Mouse (Mus musculus) heart, embryonic 15.5 days (tissue): ENCODE results near the gene Arhgap29. TPM values are rescaled to one million over a fixed set of nuclear protein-coding genes. Genes with fewer than 3 reads are reported as not detected.

Experiments used
- ATAC-seq: fragments of 200-750 bp; cut with Nextera tagmentation; replicated peaks from 2 replicates; pipeline ENCODE4 v1.8.0; 2017; ENCODE audit warnings: low read depth, moderate TSS enrichment; ENCODE audit not compliant: insufficient number of reproducible peaks, insufficient read depth, low FRiP score
- H3K27ac ChIP-seq: fragments of 300-500 bp; sonication (generic); 2 replicates; pipeline ENCODE4 v1.5.1; 2015; ENCODE audit warnings: mild to moderate bottlenecking, inconsistent platforms
- H3K27me3 ChIP-seq: fragments of 300-500 bp; sonication (generic); 2 replicates; pipeline ENCODE4 v1.6.1; 2015; ENCODE audit warnings: inconsistent platforms
- H3K36me3 ChIP-seq: fragments of 300-500 bp; sonication (generic); 2 replicates; pipeline ENCODE4 v1.6.1; 2015; ENCODE audit warnings: mild to moderate bottlenecking, inconsistent platforms
- H3K4me1 ChIP-seq: fragments of 300-500 bp; sonication (generic); replicated peaks from 2 replicates; pipeline ENCODE4 v1.6.1; 2015; ENCODE audit warnings: inconsistent platforms
- H3K4me2 ChIP-seq: fragments of 300-500 bp; sonication (generic); 2 replicates; pipeline ENCODE4 v1.6.1; 2015; ENCODE audit warnings: inconsistent platforms, mild to moderate bottlenecking, moderate library complexity
- H3K4me3 ChIP-seq: fragments of 300-500 bp; sonication (generic); 2 replicates; pipeline ENCODE4 v1.5.1; 2015; ENCODE audit warnings: mild to moderate bottlenecking, inconsistent platforms
- H3K9ac ChIP-seq: fragments of 300-500 bp; sonication (generic); 2 replicates; pipeline ENCODE4 v1.6.1; 2015; ENCODE audit warnings: mild to moderate bottlenecking, inconsistent platforms
- H3K9me3 ChIP-seq: fragments of 300-500 bp; sonication (generic); replicated peaks from 2 replicates; pipeline ENCODE4 v1.6.1; 2016; ENCODE audit warnings: inconsistent platforms
- WGBS: fragments of 180-500 bp; shearing (Covaris S2); methylation state at CpG from one replicate; pipeline ENCODE4 v1.1.7; 2015; ENCODE audit warnings: mixed read lengths; 5-methylcytosine and 5-hydroxymethylcytosine counted together
- polyA plus RNA-seq: library from polyadenylated mRNA; unstranded; fragments of >200 nt; fragmentation: Nextera tagmentation; extraction: Ambion mirVana; gene quantifications from 2 replicates; pipeline ENCODE4 v1.2.1, GENCODE M21; 2015

Arhgap29 gene
- polyA plus RNA-seq, 1 experiment from 2014 or later, result 45.3 TPM

GRCm38 (mm10) chr3:122043102-122043501 is 90.8 kb downstream of the Arhgap29 start:
- Histone ChIP-seq H3K9me3 (no peaks in the 10 kb centered on the region), H3K27ac (peak overlapping the region; percentile 58), H3K9ac (no peak overlapping the region), H3K4me3 (no peak overlapping the region), H3K36me3 (no peaks in the 10 kb centered on the region), H3K4me2 (peak overlapping the region; percentile 46), H3K4me1 (peaks cover 48% of the 10 kb centered on the region), H3K27me3 (no peaks in the 10 kb centered on the region)
- no peak for ATAC-seq
- WGBS, result 7% methylated on average over 8 of the region's 8 CpGs

DNA sequence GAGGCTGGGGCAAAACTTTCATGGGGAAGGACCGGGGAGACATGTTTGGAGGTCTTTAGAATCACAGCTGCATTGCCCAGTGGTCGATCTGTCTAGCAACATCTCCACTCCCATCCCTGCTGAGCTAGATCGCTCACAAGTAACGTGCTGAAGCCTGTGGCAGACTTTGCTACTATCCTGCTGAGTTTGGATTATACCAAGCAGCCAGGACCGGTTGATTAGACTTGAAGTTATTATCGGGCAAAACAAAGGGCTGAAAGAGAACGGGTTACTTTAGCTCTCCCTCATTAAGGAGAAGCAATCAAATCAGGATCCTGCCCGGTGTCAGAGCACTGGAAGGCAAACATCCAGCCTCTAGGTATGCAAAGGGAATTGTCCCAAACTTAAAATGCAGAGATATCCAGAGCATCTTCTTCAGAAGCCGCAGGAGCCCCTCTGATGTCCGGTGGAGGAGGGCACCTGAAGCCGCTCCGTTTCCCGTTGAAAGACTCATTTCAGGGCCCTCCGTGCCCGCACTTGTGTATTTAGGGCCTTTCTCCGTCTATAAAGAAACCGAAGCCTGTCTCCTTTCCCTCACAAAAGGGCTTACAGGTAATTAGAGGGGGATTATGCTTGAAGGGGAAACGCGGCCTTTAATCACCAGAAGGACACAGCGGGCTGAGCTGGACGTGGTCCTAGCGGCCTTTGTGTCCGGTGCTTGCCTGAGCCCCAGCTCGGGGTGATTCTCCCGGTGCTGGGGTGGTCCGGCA is 91.6 kb downstream of the Arhgap29 start, which contains the start of gene Abca4:
Gene Abca4, plus strand, starts transcription at position 645 of the 749 bp plus-strand sequence.
- H3K9me3 ChIP-seq, result no peaks in the 10 kb centered on the region
- ATAC-seq, result no peak
- 0 out of 2 replicates have a peak within 1 kb of the TSS, but pooled peaks have one; percentile 9 for H3K9ac ChIP-seq
- no peak within 1 kb of the TSS for H3K4me3 ChIP-seq
- H3K27ac ChIP-seq, result peak within 1 kb of the TSS; percentile 58
- H3K27me3 ChIP-seq, result no peaks in the 10 kb centered on the region
- H3K36me3 ChIP-seq, result no peaks in the 10 kb centered on the region
- peak within 1 kb of the TSS; percentile 46 for H3K4me2 ChIP-seq
- peaks cover 54% of the 10 kb centered on the region for H3K4me1 ChIP-seq
- WGBS, result 34% methylated on average over 26 of the region's 26 CpGs

- no peaks in the 10 kb centered on the region for H3K9me3 ChIP-seq
- 30% methylated on average over 10 of the region's 10 CpGs for WGBS
- H3K27ac ChIP-seq, result peak overlapping the region; percentile 51
- no peaks in the 10 kb centered on the region for H3K36me3 ChIP-seq
- no peak overlapping the region for H3K9ac ChIP-seq
- H3K4me1 ChIP-seq, result peaks cover 59% of the 10 kb centered on the region
- peak; percentile 29; the same call in 1 of the 2 replicates for ATAC-seq
- H3K4me3 ChIP-seq, result no peak overlapping the region
- no peak overlapping the region for H3K4me2 ChIP-seq
- H3K27me3 ChIP-seq, result no peaks in the 10 kb centered on the region
Measured at GRCm38 (mm10) chr3:122046187-122046620, 93.9 kb downstream of the Arhgap29 start.

DNA sequence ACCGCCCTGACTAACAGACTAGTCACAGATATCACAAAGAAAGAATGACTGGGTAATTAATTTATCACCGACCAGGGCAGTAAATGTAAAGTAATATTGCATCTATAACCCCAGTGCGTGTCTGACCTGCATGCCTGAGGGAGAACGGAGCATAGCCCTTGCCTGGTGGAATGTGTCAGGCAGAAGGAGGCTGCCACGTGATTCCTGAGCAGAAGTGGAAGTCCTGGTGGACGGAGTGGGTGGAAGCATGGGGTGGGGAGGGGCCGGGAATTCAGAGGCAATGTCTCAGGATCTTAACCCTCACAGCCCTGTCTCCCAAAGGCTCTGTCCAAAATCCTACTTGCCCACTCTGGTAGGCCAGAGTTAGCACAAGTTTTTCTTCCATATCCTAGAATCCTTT is 95.1 kb downstream of the Arhgap29 start:
- peak; percentile 68; the same call in 1 of the 2 replicates for ATAC-seq
- Histone ChIP-seq H3K27ac (peak overlapping the region; percentile 60), H3K4me1 (peaks cover 58% of the 10 kb centered on the region), H3K9me3 (no peaks in the 10 kb centered on the region), H3K27me3 (no peaks in the 10 kb centered on the region), H3K4me3 (no peak overlapping the region), H3K36me3 (no peaks in the 10 kb centered on the region), H3K4me2 (peak overlapping the region; percentile 14; the same call in 1 of the 2 replicates), H3K9ac (no peak overlapping the region)
- 23% methylated on average over 7 of the region's 7 CpGs for WGBS

DNA sequence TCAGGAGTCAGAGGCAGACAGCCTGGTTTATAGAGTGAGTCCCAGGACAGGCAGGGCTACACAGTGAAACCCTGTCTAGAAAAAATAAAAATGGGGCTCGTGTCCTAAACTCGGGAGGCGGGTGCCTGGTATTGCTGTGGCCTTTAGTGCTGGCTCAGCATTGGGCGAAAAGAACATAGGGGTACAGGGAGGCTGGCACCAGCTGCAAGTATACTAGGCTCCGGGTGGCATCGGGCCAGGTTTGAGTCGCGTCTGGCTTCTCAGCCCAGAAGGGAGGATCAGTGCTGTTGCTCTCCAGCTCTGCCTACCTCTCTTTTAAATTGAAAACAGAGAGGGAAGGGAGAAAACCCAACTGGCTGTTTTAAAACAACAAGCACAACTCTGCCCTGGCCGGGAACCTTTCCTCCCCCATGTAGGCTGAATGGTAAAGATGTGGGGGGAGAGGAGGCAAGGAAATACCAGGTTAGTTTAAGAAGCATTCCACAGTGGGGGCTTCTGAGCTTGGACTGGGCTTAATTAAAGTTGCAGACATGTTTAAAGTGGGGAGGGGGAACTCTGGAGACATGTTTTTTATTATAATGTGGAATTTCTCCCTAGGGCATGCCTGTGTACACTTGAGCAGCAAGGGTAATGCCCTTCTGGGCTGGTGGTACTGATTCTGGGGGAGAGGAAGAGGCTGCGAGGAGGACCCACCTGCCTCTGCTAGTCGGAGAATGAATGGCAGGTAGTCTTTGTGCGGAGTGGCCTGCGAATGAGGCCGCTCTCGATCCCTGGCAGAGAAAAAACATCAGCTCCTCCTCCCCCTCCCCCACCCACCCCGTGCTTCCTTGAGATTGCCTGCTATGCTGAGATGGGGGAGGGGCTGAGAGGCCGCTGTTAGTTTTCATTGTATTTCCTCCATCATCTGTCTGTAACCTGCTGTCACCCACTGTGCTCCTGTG is 95.8 kb downstream of the Arhgap29 start:
- Histone ChIP-seq H3K9ac (no peak overlapping the region), H3K4me2 (peak overlapping the region; percentile 24), H3K27ac (peak overlapping the region; percentile 60)

GRCm38 (mm10) chr3:122049158-122049557 is 96.8 kb downstream of the Arhgap29 start:
- H3K4me2 ChIP-seq, result no peak overlapping the region
- no peaks in the 10 kb centered on the region for H3K27me3 ChIP-seq
- WGBS, result 55% methylated on average over 6 of the region's 6 CpGs
- H3K27ac ChIP-seq, result no peak overlapping the region
- no peak for ATAC-seq
- H3K9me3 ChIP-seq, result no peaks in the 10 kb centered on the region
- H3K36me3 ChIP-seq, result no peaks in the 10 kb centered on the region
- H3K4me3 ChIP-seq, result no peak overlapping the region
- H3K9ac ChIP-seq, result no peak overlapping the region
- H3K4me1 ChIP-seq, result peaks cover 41% of the 10 kb centered on the region

More for the DNA sequence above, 95.8 kb downstream of the Arhgap29 start:
- peaks cover 50% of the 10 kb centered on the region for H3K4me1 ChIP-seq
- no peak overlapping the region for H3K4me3 ChIP-seq
- H3K9me3 ChIP-seq, result no peaks in the 10 kb centered on the region
- ATAC-seq, result peak; percentile 56
- 31% methylated on average over 17 of the region's 17 CpGs for WGBS
- no peaks in the 10 kb centered on the region for H3K27me3 ChIP-seq
- no peaks in the 10 kb centered on the region for H3K36me3 ChIP-seq

DNA sequence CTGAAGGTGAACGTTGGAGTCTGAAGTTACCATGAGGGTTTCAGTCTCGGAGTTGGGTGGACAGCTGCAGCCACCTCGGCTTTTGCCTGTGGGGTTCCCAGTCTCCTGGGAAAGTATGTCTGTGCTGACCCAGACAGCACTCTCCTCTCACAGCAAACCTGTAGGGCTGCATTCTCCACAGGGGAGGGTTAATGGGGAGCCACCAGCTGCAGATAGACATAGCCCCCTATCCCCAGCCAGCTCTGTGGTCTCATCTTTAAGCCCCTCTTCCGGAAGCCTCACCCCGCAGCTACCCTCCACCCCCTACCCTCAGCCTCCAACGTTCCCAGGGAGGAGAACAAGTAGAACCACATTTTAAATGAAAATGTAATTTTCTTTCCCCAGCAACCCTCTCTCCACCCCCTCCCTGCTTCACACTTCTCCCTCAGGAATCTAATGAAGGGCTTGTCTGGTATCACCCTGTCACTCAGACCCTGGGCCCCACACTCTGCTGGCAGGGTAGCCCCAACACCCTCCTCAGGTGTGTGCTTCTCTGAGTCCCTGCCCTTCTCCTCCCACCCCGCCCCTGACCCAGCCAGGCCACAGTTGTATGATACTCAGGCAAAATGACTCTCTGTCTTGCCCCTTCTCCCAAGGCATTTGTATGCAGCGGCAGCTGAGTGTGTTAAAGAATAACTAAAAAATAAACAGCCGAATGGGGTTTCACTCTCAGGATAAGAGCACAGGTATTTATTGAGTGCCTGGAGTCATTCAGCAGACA is 106.3 kb downstream of the Arhgap29 start:
- no peak overlapping the region for H3K27ac ChIP-seq
- H3K4me2 ChIP-seq, result no peak overlapping the region
- no peaks in the 10 kb centered on the region for H3K27me3 ChIP-seq
- no peak overlapping the region for H3K9ac ChIP-seq
- 57% methylated on average over 9 of the region's 9 CpGs for WGBS
- no peak; the same call in 1 of the 2 replicates for ATAC-seq
- H3K4me3 ChIP-seq, result no peak overlapping the region
- H3K4me1 ChIP-seq, result no peaks in the 10 kb centered on the region; the same call in 1 of the 2 replicates
- no peaks in the 10 kb centered on the region for H3K9me3 ChIP-seq
- H3K36me3 ChIP-seq, result no peaks in the 10 kb centered on the region

GRCm38 (mm10) chr3:122062586-122062985 is 110.2 kb downstream of the Arhgap29 start:
- Histone ChIP-seq H3K27ac (no peak overlapping the region), H3K9ac (no peak overlapping the region), H3K27me3 (no peaks in the 10 kb centered on the region), H3K9me3 (no peaks in the 10 kb centered on the region), H3K4me3 (no peak overlapping the region), H3K4me1 (peaks cover 11% of the 10 kb centered on the region), H3K4me2 (no peak overlapping the region), H3K36me3 (no peaks in the 10 kb centered on the region)
- 85% methylated on average over 10 of the region's 10 CpGs for WGBS
- no peak for ATAC-seq

GRCm38 (mm10) chr3:122064556-122065410 is 112.4 kb downstream of the Arhgap29 start:
- peak overlapping the region; percentile 65 for H3K27ac ChIP-seq
- WGBS, result 33% methylated on average over 13 of the region's 13 CpGs
- no peak overlapping the region for H3K4me2 ChIP-seq
- H3K27me3 ChIP-seq, result no peaks in the 10 kb centered on the region
- no peaks in the 10 kb centered on the region for H3K9me3 ChIP-seq
- peak; percentile 75 for ATAC-seq
- no peak overlapping the region for H3K4me3 ChIP-seq
- H3K4me1 ChIP-seq, result peaks cover 11% of the 10 kb centered on the region
- no peak overlapping the region for H3K9ac ChIP-seq
- H3K36me3 ChIP-seq, result no peaks in the 10 kb centered on the region
